Mouse (Mus musculus) left cerebral cortex, postnatal 25 days (tissue): ENCODE measurements around the gene 4933402J07Rik. TPM values are rescaled to one million over a fixed set of nuclear protein-coding genes. Genes with fewer than 3 reads are reported as not detected.

ENCODE experiments used
- DNase-seq, 2 experiments: peaks; one replicate each; pipeline ENCODE4 v3.0.0; 2022; ENCODE audit warnings: low spot score in 2 of 2, mixed read lengths in 1 of 2
- intact Hi-C: fragments of 180-260 bp; cut with DNase I; formaldehyde crosslinking; loops from one replicate; pipeline ENCODE4 v1.15.1; 2025
- total RNA-seq, 2 experiments: library from RNA; stranded (reverse); gene quantifications; 2 replicates each; pipeline ENCODE4 v1.2.3; 2021

Gene 4933402J07Rik
- total RNA-seq, 2 experiments from 2014 or later: not detected

DNA sequence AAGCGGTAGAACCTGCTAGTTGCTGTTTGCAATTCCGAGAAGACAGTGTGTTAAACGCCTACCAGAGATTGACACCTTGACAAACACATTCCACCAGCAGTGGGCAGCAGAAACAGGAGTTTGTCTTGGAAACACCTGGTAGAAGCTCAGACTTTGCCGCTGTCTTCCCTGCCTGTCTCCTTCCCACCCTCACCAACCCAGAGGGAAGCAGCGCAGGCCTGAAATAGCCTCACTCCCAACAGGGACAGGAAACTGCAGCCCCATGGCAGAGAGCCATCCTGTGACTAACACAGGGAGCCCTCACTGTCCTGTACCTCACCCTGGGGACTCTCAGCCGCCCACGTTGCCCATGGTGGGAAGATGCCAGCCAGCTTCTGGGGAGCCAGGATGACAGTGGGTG is 55.5 kb downstream of the 4933402J07Rik start:
- peak; percentile 21 to 66 for DNase-seq

DNA sequence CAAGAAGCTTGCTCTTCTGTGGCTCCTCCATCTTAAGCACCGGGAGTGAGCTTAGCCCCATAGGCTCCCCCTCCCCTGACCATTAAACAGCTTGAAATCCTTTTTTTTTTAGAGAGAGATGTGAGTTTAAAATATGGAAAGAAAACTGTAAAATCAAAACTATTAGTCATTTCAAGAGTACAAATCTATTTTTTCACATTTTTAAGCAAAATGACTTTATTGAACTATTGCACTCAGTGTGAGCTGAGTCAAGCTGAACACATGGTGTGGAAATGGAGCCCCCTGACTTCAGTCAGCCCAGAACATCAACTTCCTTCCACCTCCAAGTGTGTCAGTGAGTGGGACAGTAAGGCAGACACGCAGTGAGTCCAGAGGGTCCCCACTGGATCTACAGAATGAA is 55.9 kb downstream of the 4933402J07Rik start:
- no peak for DNase-seq
- intact Hi-C loops: no loop called here

More for the DNA sequence above, 55.5 kb downstream of the 4933402J07Rik start:
- intact Hi-C loops: no loop called here

DNA sequence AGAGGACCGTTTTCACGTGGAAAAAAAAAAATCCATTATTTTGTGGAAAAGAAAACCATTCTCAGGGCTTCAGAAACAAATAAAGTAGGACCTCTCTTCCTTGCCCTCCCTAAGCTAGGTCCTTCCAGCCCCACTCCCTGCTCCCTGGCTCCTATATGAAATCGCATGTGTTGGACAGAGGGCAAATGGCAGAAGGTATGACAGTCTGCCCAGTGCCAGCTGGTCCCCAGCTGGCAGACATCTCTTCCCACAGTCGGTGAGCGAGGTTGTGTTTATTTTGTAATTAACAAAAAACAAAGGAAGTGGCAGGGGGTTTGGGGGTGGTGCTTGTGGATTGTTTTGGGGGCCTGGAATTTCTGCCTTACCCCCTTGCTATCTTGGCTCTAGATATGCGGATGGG is 56.6 kb downstream of the 4933402J07Rik start:
- DNase-seq: no peak
- intact Hi-C loops: no loop called here

DNA sequence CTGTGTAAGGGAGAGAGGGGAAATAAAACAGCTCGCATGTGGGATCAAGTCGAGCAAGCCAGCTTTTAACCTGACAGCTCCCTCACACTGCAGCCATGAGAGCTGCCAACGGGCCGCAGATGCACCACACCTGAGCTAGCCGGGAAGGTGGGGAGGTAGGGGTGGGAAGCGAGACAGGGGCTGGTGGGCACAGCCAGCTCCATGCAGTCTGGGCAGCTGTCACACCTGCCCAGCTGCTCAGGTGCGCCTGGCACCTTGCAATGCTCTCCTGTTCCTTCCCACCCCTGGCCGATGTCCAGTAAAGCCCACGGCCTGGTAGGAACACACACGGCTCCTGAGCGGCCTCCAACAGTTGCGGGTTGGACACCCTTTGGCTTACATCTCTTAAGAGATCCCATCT is 57.5 kb downstream of the 4933402J07Rik start:
- intact Hi-C loops: no loop called here
- no peak for DNase-seq

DNA sequence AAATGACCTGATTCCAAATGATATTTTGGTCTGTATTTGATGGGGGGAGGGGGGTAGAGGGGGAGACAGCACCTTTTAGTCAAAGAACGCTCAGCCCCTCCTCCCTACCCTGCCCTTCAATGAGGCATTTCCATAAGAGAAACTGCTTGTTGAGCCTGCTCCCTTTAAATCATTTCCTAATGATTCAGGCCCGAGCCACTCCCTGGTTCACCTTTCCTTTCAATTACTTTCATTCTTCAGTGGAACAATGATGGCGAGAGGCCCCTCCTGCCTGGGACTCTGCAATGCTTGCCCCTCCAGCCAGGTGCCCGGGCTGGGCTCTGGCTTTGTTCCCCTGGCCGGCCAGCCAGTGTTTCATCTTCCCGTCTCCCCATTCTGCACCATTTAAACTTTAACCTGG is 66.0 kb downstream of the 4933402J07Rik start:
- intact Hi-C loops: no loop called here
- no peak for DNase-seq

DNA sequence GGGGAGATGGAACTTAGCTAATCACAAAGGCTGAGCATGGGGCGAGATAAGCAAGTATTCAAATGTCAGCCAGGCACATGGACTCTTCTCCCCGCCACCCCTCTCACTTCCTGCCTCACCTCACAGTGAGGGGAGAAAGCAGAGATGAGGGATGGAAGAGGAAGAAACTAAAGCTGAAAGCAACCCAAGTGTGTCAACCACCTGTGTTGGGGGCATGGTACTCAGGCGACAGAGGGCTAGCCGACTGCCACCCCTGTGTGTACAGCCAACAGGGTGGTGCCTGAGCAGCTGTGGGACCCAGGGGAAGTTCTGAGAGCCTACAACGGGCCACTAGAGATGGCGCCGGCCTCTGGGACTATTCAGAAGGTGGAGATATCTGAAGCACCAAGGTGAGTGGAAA is 68.1 kb downstream of the 4933402J07Rik start:
- no peak for DNase-seq
- intact Hi-C loops: no loop called here

DNA sequence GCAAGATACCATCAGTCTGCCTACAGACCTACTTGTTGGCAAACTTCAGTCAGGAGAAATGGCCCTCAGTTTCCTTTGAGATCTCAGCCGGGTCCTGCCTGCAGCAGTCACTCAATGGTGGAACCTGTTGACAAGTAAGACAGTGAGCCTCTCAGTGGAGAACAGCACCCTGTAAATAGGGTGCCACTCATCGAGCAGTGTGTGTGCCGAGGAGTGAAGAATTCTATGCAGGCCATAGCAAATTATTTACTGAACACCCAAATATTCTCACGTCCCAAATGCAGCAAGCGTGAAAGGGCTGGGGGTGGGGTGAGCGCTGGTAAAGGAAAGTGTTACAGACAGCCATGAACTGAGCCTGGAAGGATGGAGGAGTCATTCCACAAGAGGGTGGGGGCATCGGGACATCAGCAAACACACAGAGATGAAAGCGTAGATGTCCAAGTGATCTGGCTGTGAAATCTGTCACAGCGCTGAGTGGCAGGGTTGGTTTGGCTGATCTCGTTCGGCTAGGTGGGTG is 72.6 kb downstream of the 4933402J07Rik start:
- intact Hi-C loops: no loop called here
- DNase-seq: no peak

Other genes starting within 250 kb of the 4933402J07Rik start
- 10 to 100 TPM in 1 of 2 experiments, 1 to 10 TPM in 1; 7.6 to 14.2 TPM for gene Cbln1, start 91.2 kb upstream of the 4933402J07Rik start, total RNA-seq